ENCODE assay signal across 21 mouse cellular contexts in genomic region chr10:39773940-39774726, GRCm38 (mm10). TPM values are rescaled to one million over a fixed set of nuclear protein-coding genes. Genes with fewer than 3 reads are reported as not detected.
DNase-seq lines count a peak whose midpoint lies in the region; ATAC-seq lines count a peak whose summit lies in the region.
"Had no signal": no experiment of that assay in that cellular context is flagged by ENCODE, and none has a peak within 500 bp of the region (broad histone marks: within the 10 kb centered on the region; RNA-seq: fewer than 3 reads in every experiment).

No protein-coding gene starts in this region.

- peak; percentile 85 for DNase-seq in 416B (ENCODE audit: low read depth)
- DNase-seq in CD4-positive, CD25-positive, alpha-beta regulatory T cell, adult 2 months (ENCODE audit: low read depth, low spot score), result peak; percentile 22
- DNase-seq in neural tube, embryonic 10.5 days (ENCODE audit: extremely low spot score, low spot score), result no peak
- DNase-seq in right cerebral cortex, postnatal 4 days, result no peak
- no peak for DNase-seq in gastrocnemius, adult 8-10 months (ENCODE audit: low spot score in 2 of 2)
- DNase-seq: adrenal gland, adult 2 months; cerebellum, adult 9-11 months; gastrocnemius, postnatal 25 days; heart, postnatal 36 days; left cerebral cortex, postnatal 4 days; liver, embryonic 13.5 days; midbrain, embryonic 14.5 days; spleen, adult 18-20 months had no signal

- no peaks in the 10 kb centered on the region for H3K27me3 ChIP-seq in limb, embryonic 15.5 days
- H3K27me3 ChIP-seq: forebrain, embryonic 13.5 days; heart, embryonic 13.5 days; kidney, embryonic 15.5 days; liver, embryonic 13.5 days had no signal

- no peak overlapping the region for H3K9ac ChIP-seq in limb, embryonic 15.5 days
- H3K9ac ChIP-seq: forebrain, embryonic 13.5 days; heart, embryonic 13.5 days; kidney, embryonic 15.5 days; liver, embryonic 13.5 days had no signal

- H3K4me3 ChIP-seq in limb, embryonic 15.5 days, result no peak overlapping the region
- H3K4me3 ChIP-seq: forebrain, embryonic 13.5 days; heart, embryonic 13.5 days; kidney, embryonic 15.5 days; liver, embryonic 13.5 days; myocyte had no signal

- H3K9me3 ChIP-seq in limb, embryonic 15.5 days, result no peaks in the 10 kb centered on the region
- H3K9me3 ChIP-seq: forebrain, embryonic 13.5 days; heart, embryonic 13.5 days; kidney, embryonic 15.5 days; liver, embryonic 13.5 days had no signal

- no peaks in the 10 kb centered on the region for H3K36me3 ChIP-seq in limb, embryonic 15.5 days
- H3K36me3 ChIP-seq: heart, embryonic 13.5 days; kidney, embryonic 15.5 days; liver, embryonic 13.5 days had no signal

- no peak overlapping the region for H3K4me2 ChIP-seq in limb, embryonic 15.5 days
- H3K4me2 ChIP-seq: forebrain, embryonic 13.5 days; heart, embryonic 13.5 days; kidney, embryonic 15.5 days; liver, embryonic 13.5 days had no signal

- no peak for ATAC-seq in limb, embryonic 15.5 days (ENCODE audit: insufficient number of reproducible peaks, low FRiP score, low TSS enrichment, low read depth)
- peak; percentile 96 for ATAC-seq in megakaryocyte progenitor cell, adult 5-6 weeks (replicated peaks; ENCODE audit: poor library complexity)
- ATAC-seq: forebrain, embryonic 13.5 days; hindbrain, embryonic 16.5 days had no signal

- H3K4me1 ChIP-seq in limb, embryonic 15.5 days, result 0 out of 2 replicates have a peak, but pooled peaks cover 7% of the 10 kb centered on the region
- H3K4me1 ChIP-seq: forebrain, embryonic 13.5 days had no signal

- 58% methylated on average over 9 of the region's 9 CpGs for WGBS in limb, embryonic 15.5 days

- H3K27ac ChIP-seq in limb, embryonic 15.5 days, result peak overlapping the region; percentile 47
- H3K27ac ChIP-seq: forebrain, embryonic 13.5 days; heart, embryonic 13.5 days; kidney, embryonic 15.5 days; liver, embryonic 13.5 days; macrophage had no signal

RNA-seq across cellular contexts. Expression of gene Rev3l, which starts 42.2 kb away (rescaled TPM):
- 14.7 and 16.1 TPM in 2 replicates for polyA plus RNA-seq in limb, embryonic 15.5 days (2015; fragmentation: Nextera tagmentation; extraction: Ambion mirVana)
- total RNA-seq in megakaryocyte progenitor cell, adult 5-6 weeks (2015), result 35.6 and 40.7 TPM in 2 replicates
- total RNA-seq in megakaryocyte progenitor cell, adult 5-6 weeks (2017), result 18.8 and 23.7 TPM in 2 replicates
- 10 to 100 TPM; 18.1 to 27.9 (median 23.9) TPM for total RNA-seq in gastrocnemius, adult 8-10 months (2022)

Comparison
In these comparisons a context has a peak if more than half of its experiments do, and no peak if none do; other contexts are left out.
1. DNase-seq: peak in 416B (single experiment) and CD4-positive, CD25-positive, alpha-beta regulatory T cell, adult 2 months (single experiment); none in neural tube, embryonic 10.5 days (single experiment), right cerebral cortex, postnatal 4 days (single experiment) and gastrocnemius, adult 8-10 months (0 of 2).